Mouse (Mus musculus) embryonic facial prominence, embryonic 12.5 days (tissue): ENCODE measurements around the gene Spag7. TPM values are rescaled to one million over a fixed set of nuclear protein-coding genes. Genes with fewer than 3 reads are reported as not detected.

ENCODE experiments used
- ATAC-seq: fragments of 200-750 bp; cut with Nextera tagmentation; 2 replicates; pipeline ENCODE4 v1.8.0; 2017; ENCODE audit not compliant: insufficient number of reproducible peaks, insufficient read depth, low FRiP score, low TSS enrichment
- H3K27ac ChIP-seq: fragments of 300-500 bp; sonication (generic); 2 replicates; pipeline ENCODE4 v1.5.1; 2016; ENCODE audit warnings: mild to moderate bottlenecking
- H3K27me3 ChIP-seq: fragments of 300-500 bp; sonication (generic); 2 replicates; pipeline ENCODE4 v1.6.1; 2016; ENCODE audit warnings: mild to moderate bottlenecking, moderate library complexity
- H3K36me3 ChIP-seq: fragments of 300-500 bp; sonication (generic); 2 replicates; pipeline ENCODE4 v1.6.1; 2016; ENCODE audit warnings: mild to moderate bottlenecking
- H3K4me1 ChIP-seq: fragments of 300-500 bp; sonication (generic); 2 replicates; pipeline ENCODE4 v1.6.1; 2016
- H3K4me2 ChIP-seq: fragments of 300-500 bp; sonication (generic); replicated peaks from 2 replicates; pipeline ENCODE4 v1.6.1; 2016; ENCODE audit warnings: mild to moderate bottlenecking, moderate library complexity
- H3K4me3 ChIP-seq: fragments of 300-500 bp; sonication (generic); 2 replicates; pipeline ENCODE4 v1.5.1; 2016; ENCODE audit warnings: mild to moderate bottlenecking
- H3K9ac ChIP-seq: fragments of 300-500 bp; sonication (generic); 2 replicates; pipeline ENCODE4 v1.6.1; 2016; ENCODE audit warnings: mild to moderate bottlenecking, moderate library complexity
- H3K9me3 ChIP-seq: fragments of 300-500 bp; sonication (generic); 2 replicates; pipeline ENCODE4 v1.6.1; 2016; ENCODE audit warnings: mild to moderate bottlenecking, moderate library complexity
- WGBS: fragments of 180-500 bp; shearing (Covaris S2); methylation state at CpG from one replicate; pipeline ENCODE4 v1.1.7; 2016; 5-methylcytosine and 5-hydroxymethylcytosine counted together
- polyA plus RNA-seq: library from polyadenylated mRNA; unstranded; fragments of >200 nt; fragmentation: Nextera tagmentation; extraction: Ambion mirVana; gene quantifications from 2 replicates; pipeline ENCODE4 v1.2.1, GENCODE M21; 2016

The Spag7 gene
- polyA plus RNA-seq, 1 experiment from 2014 or later = 143 TPM

DNA sequence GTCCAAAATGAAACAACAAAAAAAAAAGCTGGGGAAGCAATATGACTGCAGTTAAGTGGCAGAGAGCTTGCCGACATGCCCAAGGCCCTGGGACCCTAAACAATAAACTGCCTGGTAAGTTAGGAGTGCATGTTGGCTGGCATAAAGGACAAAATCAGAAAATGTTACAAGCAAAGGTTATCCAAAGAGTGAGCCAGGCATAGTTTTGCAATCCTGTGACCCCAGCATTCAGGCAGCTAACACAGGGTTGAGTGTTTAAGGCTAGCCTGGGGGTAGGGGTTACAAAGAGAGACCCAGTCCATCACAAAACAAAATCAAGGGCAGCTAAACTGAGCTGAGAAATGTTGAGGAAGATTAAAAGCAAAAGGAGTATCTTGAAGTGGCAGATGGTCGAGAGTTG is 29.8 kb upstream of the Spag7 start:
- Histone ChIP-seq H3K4me2 (no peak overlapping the region), H3K9ac (no peak overlapping the region), H3K36me3 (peaks cover 9% of the 10 kb centered on the region), H3K27ac (no peak overlapping the region), H3K9me3 (no peaks in the 10 kb centered on the region), H3K27me3 (no peaks in the 10 kb centered on the region), H3K4me1 (peaks cover 24% of the 10 kb centered on the region), H3K4me3 (no peak overlapping the region)
- ATAC-seq = no peak
- 76% methylated on average over 2 of the region's 2 CpGs for WGBS

DNA sequence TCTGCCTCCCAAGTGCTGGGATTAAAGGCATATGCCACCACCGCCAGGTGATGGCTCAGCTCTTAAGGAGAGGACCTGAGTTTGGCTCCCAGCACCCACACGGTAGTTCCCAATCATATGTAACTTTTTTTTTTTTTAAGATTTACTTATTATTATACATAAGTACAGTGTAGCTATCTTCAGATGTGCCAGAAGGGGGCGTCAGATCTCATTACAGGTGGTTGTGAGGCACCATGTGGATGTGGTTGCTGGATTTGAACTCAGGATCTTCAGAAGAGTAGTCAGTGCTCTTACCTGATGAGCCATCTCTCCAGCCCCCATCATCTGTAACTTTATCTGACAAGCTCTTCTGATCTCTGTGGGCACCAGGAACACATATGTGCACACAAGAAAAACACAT is 28.2 kb upstream of the Spag7 start:
- H3K4me3 ChIP-seq = no peak overlapping the region
- no peak overlapping the region for H3K27ac ChIP-seq
- H3K4me2 ChIP-seq = no peak overlapping the region
- H3K9me3 ChIP-seq = no peaks in the 10 kb centered on the region
- no peaks in the 10 kb centered on the region for H3K36me3 ChIP-seq
- H3K27me3 ChIP-seq = no peaks in the 10 kb centered on the region
- no peak for ATAC-seq
- H3K9ac ChIP-seq = no peak overlapping the region
- 73% methylated on average over 3 of the region's 3 CpGs for WGBS
- peaks cover 20% of the 10 kb centered on the region for H3K4me1 ChIP-seq

GRCm38 (mm10) chr11:70693504-70693903 is 24.3 kb upstream of the Spag7 start:
- Histone ChIP-seq H3K9ac (no peak overlapping the region), H3K36me3 (no peaks in the 10 kb centered on the region), H3K27me3 (no peaks in the 10 kb centered on the region), H3K9me3 (no peaks in the 10 kb centered on the region), H3K4me1 (peaks cover 4% of the 10 kb centered on the region; the same call in 1 of the 2 replicates), H3K4me3 (no peak overlapping the region), H3K4me2 (no peak overlapping the region), H3K27ac (no peak overlapping the region)
- 66% methylated on average over 3 of the region's 3 CpGs for WGBS
- ATAC-seq = no peak

DNA sequence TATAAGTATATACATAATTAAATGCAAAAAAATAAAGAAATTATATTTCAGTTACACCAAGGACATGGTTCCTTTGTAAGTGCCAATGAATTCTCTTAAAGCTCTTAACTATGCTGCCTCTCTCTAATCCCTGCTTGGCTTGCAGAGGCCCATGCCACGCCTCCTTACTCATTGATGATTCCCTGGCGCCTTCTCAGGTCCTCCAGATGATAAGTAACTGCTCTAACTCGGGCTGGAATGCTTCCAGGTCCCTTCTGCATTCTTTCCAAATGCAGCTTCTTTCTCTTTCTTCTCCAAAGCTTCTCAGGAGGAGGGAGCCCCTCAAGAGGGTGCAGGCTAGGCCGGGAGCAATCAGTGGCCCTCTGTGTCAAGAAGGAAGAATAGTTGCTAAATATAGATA is 20.4 kb upstream of the Spag7 start:
- Histone ChIP-seq H3K9ac (no peak overlapping the region), H3K4me2 (no peak overlapping the region), H3K4me3 (no peak overlapping the region), H3K9me3 (no peaks in the 10 kb centered on the region), H3K36me3 (peaks cover 9% of the 10 kb centered on the region; the same call in 1 of the 2 replicates), H3K27ac (no peak overlapping the region), H3K4me1 (peaks cover 17% of the 10 kb centered on the region), H3K27me3 (no peaks in the 10 kb centered on the region)
- ATAC-seq = no peak
- 63% methylated on average over 4 of the region's 4 CpGs for WGBS

- no peak overlapping the region for H3K27ac ChIP-seq
- ATAC-seq = no peak
These were observed 19.2 kb upstream of the Spag7 start for GRCm38 (mm10) chr11:70688372-70688771.

DNA sequence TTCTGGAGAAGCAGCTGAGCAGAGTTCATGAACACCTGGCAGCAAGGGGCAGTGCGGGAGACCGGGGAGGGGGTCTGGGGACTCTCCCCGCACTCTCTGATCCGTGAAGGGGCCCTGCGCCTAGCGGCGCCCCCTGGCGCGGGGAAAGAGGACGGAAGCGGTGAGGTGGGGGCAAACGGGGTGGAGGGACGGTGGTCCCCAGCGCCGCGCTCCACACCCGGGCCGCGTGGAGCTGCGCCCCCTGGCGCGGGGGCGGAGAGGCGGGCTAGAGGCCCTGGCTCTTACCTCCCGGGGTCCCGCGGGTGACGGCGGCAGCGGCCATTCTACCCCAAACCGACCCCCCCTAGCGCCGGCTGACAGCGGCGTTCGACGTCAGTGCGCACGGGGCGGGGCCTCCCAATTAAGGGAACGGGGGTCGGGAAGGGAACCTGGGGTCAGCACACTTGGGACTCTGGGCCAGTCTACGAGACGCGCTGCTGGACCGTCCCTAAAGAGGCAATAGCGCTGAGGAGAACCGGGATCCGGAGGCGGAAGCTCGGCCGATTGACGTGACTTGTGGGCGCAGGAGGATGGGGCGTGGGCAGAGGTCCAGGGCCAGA is 18.5 kb upstream of the Spag7 start, which contains the start of gene Camta2:
TSS of gene Camta2 (minus strand) at position 505 of the 599 bp plus-strand sequence.
- H3K4me2 ChIP-seq = peak within 1 kb of the TSS; percentile 90
- no peaks in the 10 kb centered on the region for H3K27me3 ChIP-seq
- peak within 1 kb of the TSS; percentile 87 for H3K4me3 ChIP-seq
- peak within 1 kb of the TSS; percentile 78 for H3K9ac ChIP-seq
- whole genome bisulfite sequencing = 0% methylated on average over 52 of the region's 55 CpGs
- peak within 1 kb of the TSS; percentile 82 for H3K27ac ChIP-seq
- peaks cover 17% of the 10 kb centered on the region for H3K4me1 ChIP-seq
- peak; percentile 82 for ATAC-seq
- H3K36me3 ChIP-seq = peaks cover 25% of the 10 kb centered on the region
- H3K9me3 ChIP-seq = no peaks in the 10 kb centered on the region

More at GRCm38 (mm10) chr11:70688372-70688771, 19.2 kb upstream of the Spag7 start:
- Histone ChIP-seq H3K36me3 (peaks cover 20% of the 10 kb centered on the region), H3K9me3 (no peaks in the 10 kb centered on the region), H3K4me3 (peak overlapping the region; percentile 87), H3K4me1 (peaks cover 17% of the 10 kb centered on the region), H3K27me3 (no peaks in the 10 kb centered on the region), H3K4me2 (peak overlapping the region; percentile 90), H3K9ac (peak overlapping the region; percentile 78)
- WGBS = 15% methylated on average over 8 of the region's 8 CpGs

DNA sequence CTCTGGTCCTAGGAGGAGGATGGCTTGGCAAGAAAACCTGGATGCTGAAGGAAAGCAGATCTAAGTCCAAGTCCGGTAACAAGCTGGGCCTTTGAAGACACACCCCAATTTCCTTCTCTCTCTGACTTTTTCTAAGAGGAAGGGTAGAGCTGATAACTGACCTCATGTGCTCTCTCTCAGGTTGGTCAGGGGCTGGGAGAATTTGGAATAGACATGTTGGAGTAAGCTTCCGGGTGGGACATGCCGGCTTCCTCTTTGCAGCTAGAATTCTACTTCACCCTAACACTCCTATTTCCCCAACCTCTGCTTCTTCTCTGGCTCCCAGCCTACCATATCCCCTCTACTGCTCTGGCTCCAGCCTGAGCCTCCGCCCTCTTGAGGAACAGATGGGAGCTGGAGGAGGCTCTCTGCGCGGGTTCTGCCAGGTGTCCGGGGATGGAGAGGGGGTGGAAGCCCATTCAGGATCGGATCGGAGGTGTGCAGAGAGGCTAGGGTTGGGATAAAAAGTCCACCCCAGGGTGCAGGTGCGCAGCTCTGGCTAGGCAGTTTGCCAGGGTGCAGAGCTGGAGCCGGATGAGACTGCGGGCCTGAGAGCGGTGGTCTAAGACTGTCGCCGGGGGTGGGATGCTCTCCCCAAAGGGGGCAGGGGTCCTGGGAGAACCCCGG is 17.8 kb upstream of the Spag7 start:
- H3K27ac ChIP-seq = peak overlapping the region; percentile 82
- WGBS = 4% methylated on average over 16 of the region's 16 CpGs
- H3K4me3 ChIP-seq = peak overlapping the region; percentile 87
- no peaks in the 10 kb centered on the region for H3K9me3 ChIP-seq
- peaks cover 20% of the 10 kb centered on the region for H3K4me1 ChIP-seq
- ATAC-seq = peak; percentile 74
- no peaks in the 10 kb centered on the region for H3K27me3 ChIP-seq
- peaks cover 29% of the 10 kb centered on the region for H3K36me3 ChIP-seq
- H3K9ac ChIP-seq = peak overlapping the region; percentile 78
- H3K4me2 ChIP-seq = peak overlapping the region; percentile 90

GRCm38 (mm10) chr11:70683640-70684039 is 14.4 kb upstream of the Spag7 start:
- Histone ChIP-seq H3K36me3 (peaks cover 44% of the 10 kb centered on the region), H3K9ac (no peak overlapping the region), H3K4me3 (no peak overlapping the region), H3K4me1 (peaks cover 19% of the 10 kb centered on the region), H3K27ac (no peak overlapping the region), H3K4me2 (no peak overlapping the region), H3K27me3 (no peaks in the 10 kb centered on the region), H3K9me3 (no peaks in the 10 kb centered on the region)
- 91% methylated on average over 5 of the region's 5 CpGs for WGBS
- ATAC-seq = no peak

DNA sequence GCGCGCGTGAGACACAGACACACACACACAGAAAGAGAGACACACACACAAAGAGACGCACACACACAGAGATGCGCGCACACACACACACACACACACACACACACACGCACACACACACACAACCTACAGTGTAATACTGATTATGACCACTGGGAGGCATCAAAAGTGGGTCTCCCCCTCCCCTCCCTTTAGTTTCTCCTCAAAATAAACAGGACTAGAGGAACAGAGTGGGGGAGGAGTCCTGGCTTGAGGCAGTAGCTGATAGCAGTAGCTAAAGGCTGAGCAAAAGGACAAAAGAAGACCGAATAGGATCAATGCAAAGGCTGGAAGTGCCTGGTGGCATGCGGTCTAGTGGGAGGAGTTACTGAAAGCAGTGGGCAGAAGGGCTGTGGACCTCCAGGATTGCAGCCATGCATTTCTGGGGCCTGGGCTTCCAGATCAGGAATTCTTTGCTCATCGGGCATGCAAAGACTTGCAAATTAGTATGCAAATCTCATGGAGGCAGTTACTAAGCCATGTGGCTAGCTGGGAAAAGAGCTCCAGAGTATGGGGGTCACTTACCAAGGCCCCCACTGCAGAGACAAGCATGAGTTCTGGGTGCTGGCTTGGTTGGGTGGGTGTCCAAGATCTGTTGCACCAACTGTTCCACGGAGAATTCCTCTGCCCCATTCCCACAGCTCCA is 12.8 kb upstream of the Spag7 start:
- Histone ChIP-seq H3K36me3 (peaks cover 44% of the 10 kb centered on the region), H3K4me1 (peaks cover 13% of the 10 kb centered on the region), H3K27ac (no peak overlapping the region), H3K27me3 (no peaks in the 10 kb centered on the region), H3K9me3 (no peaks in the 10 kb centered on the region), H3K4me2 (no peak overlapping the region), H3K4me3 (no peak overlapping the region), H3K9ac (no peak overlapping the region)
- 16% methylated on average over 11 of the region's 11 CpGs for WGBS
- ATAC-seq = no peak

DNA sequence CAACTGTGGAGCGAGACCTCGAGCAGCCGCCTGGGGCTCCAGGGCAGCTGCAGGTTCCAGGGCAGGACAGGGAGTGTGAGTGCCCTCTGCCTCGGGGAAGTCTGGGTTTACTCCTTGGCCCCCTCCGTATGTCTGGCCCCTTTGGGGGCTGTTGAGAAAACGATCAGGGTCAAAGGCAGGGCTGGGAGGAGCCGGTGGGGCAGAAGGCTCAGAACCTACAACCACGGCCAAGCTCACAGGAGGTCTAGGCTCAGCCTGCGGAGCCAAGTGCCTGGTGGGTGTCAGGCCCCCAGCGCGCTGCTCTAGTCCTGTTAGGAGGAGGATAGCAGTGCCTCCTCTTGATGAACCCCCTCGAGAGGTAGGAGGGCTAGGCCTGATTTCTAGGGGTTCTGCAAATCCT is 12.0 kb upstream of the Spag7 start:
- H3K4me3 ChIP-seq = no peak overlapping the region
- no peaks in the 10 kb centered on the region for H3K9me3 ChIP-seq
- H3K27me3 ChIP-seq = no peaks in the 10 kb centered on the region
- peak overlapping the region; percentile 27; the same call in 1 of the 2 replicates for H3K9ac ChIP-seq
- H3K36me3 ChIP-seq = peaks cover 47% of the 10 kb centered on the region
- peaks cover 5% of the 10 kb centered on the region for H3K4me1 ChIP-seq
- no peak for ATAC-seq
- no peak overlapping the region for H3K4me2 ChIP-seq
- H3K27ac ChIP-seq = no peak overlapping the region
- WGBS = 61% methylated on average over 12 of the region's 12 CpGs

GRCm38 (mm10) chr11:70679894-70680293 is 10.7 kb upstream of the Spag7 start:
- Histone ChIP-seq H3K9me3 (no peaks in the 10 kb centered on the region), H3K4me2 (no peak overlapping the region), H3K36me3 (peaks cover 53% of the 10 kb centered on the region), H3K27ac (no peak overlapping the region), H3K4me3 (no peak overlapping the region), H3K4me1 (peaks cover 5% of the 10 kb centered on the region), H3K9ac (no peak overlapping the region), H3K27me3 (no peaks in the 10 kb centered on the region)
- no peak for ATAC-seq
- WGBS = 89% methylated on average over 8 of the region's 8 CpGs

- H3K36me3 ChIP-seq = peaks cover 49% of the 10 kb centered on the region
- no peak for ATAC-seq
These were observed 10.1 kb upstream of the Spag7 start for GRCm38 (mm10) chr11:70679361-70679760.

More at GRCm38 (mm10) chr11:70679361-70679760, 10.1 kb upstream of the Spag7 start:
- H3K4me2 ChIP-seq = no peak overlapping the region
- H3K27me3 ChIP-seq = no peaks in the 10 kb centered on the region
- H3K27ac ChIP-seq = no peak overlapping the region
- H3K4me3 ChIP-seq = no peak overlapping the region
- no peak overlapping the region for H3K9ac ChIP-seq
- H3K4me1 ChIP-seq = peaks cover 5% of the 10 kb centered on the region
- WGBS = 95% methylated on average over 8 of the region's 8 CpGs
- no peaks in the 10 kb centered on the region for H3K9me3 ChIP-seq
